Mouse (Mus musculus) kidney, embryonic 14.5 days (tissue): ENCODE data around the gene Gm11037. TPM values are rescaled to one million over a fixed set of nuclear protein-coding genes. Genes with fewer than 3 reads are reported as not detected.

ENCODE experiments used
- ATAC-seq: fragments of 200-750 bp; cut with Nextera tagmentation; 2 replicates; pipeline ENCODE4 v1.8.0; 2017; ENCODE audit warnings: moderate number of reproducible peaks, mild to moderate bottlenecking, moderate TSS enrichment, moderate library complexity; ENCODE audit not compliant: low FRiP score, low TSS enrichment
- H3K27ac ChIP-seq: fragments of 300-500 bp; sonication (generic); 2 replicates; pipeline ENCODE4 v1.5.1; 2014; ENCODE audit warnings: low read depth, mild to moderate bottlenecking, low read length, moderate library complexity, mixed read lengths
- H3K27me3 ChIP-seq: fragments of 300-500 bp; sonication (generic); 2 replicates; pipeline ENCODE4 v1.6.1; 2014; ENCODE audit warnings: mild to moderate bottlenecking, low read length; ENCODE audit not compliant: control insufficient read depth, insufficient read depth
- H3K36me3 ChIP-seq: fragments of 300-500 bp; sonication (generic); 2 replicates; pipeline ENCODE4 v1.6.1; 2014; ENCODE audit warnings: low read length, mixed read lengths; ENCODE audit not compliant: control insufficient read depth, insufficient read depth
- H3K4me1 ChIP-seq: fragments of 300-500 bp; sonication (generic); 2 replicates; pipeline ENCODE4 v1.6.1; 2014; ENCODE audit warnings: low read length, mixed read lengths; ENCODE audit not compliant: control insufficient read depth, insufficient read depth
- H3K4me2 ChIP-seq: fragments of 300-500 bp; sonication (generic); replicated peaks from 2 replicates; pipeline ENCODE4 v1.6.1; 2014; ENCODE audit warnings: low read depth, mild to moderate bottlenecking, low read length
- H3K4me3 ChIP-seq: fragments of 300-500 bp; sonication (generic); 2 replicates; pipeline ENCODE4 v1.5.1; 2014; ENCODE audit warnings: mild to moderate bottlenecking, low read length
- H3K9ac ChIP-seq: fragments of 300-500 bp; sonication (generic); 2 replicates; pipeline ENCODE4 v1.6.1; 2014; ENCODE audit warnings: low read depth, mild to moderate bottlenecking, low read length, moderate library complexity
- H3K9me3 ChIP-seq: fragments of 300-500 bp; sonication (generic); 2 replicates; pipeline ENCODE4 v1.6.1; 2016; ENCODE audit warnings: low read length; ENCODE audit not compliant: control insufficient read depth
- WGBS: fragments of 180-500 bp; shearing (Covaris S2); extraction: QIAGEN DNeasy Blood & Tissue Kit; methylation state at CpG from one replicate; pipeline ENCODE4 v1.1.7; 2014; 5-methylcytosine and 5-hydroxymethylcytosine counted together
- polyA plus RNA-seq: library from polyadenylated mRNA; unstranded; fragments of >200 nt; fragmentation: Nextera tagmentation; extraction: Ambion mirVana; gene quantifications from 2 replicates; pipeline ENCODE4 v1.2.1, GENCODE M21; 2014

Gm11037 gene
- polyA plus RNA-seq, 1 experiment from 2014 or later: not detected

GRCm38 (mm10) chr2:131125157-131125963 is 7.9 kb upstream of the Gm11037 start:
- Histone ChIP-seq H3K4me1 (peaks cover 31% of the 10 kb centered on the region), H3K9ac (no peak overlapping the region), H3K27ac (no peak overlapping the region), H3K4me3 (no peak overlapping the region), H3K9me3 (no peaks in the 10 kb centered on the region), H3K36me3 (no peaks in the 10 kb centered on the region), H3K4me2 (no peak overlapping the region), H3K27me3 (no peaks in the 10 kb centered on the region)
- WGBS: 92% methylated on average over 9 of the region's 9 CpGs
- no peak for ATAC-seq

GRCm38 (mm10) chr2:131125964-131126815 is 7.1 kb upstream of the Gm11037 start:
- 40% methylated on average over 9 of the region's 9 CpGs for WGBS
- H3K9ac ChIP-seq: no peak overlapping the region

DNA sequence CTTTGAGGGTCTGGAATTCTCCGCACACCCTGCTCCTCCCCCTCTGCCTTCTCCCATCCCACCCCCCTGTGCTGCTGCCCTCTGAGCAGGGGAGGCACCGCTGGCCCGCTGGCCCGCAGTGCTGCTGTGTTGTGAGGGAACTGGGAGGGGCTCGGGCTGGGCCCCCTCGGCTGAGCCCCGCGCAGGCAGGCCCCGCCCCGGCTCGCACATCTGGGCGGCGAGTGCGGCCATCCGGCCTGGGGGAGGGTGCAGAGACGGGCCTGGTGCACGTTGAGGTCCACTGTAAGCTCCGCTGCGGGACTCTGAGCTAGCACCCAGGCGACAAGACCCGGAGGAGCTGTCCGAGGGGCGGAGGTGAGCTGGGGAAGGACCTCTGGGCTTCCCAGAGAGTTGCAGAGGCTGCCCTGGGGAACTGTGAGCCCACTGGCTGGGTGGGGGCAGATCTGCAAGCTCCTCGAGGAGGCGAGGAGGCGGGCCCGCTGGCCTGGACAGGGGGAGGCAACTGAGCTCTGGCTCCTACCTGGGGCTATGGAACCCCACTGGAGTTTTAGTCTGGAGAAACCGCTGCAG is 6.1 kb upstream of the Gm11037 start, which contains the start of gene Hspa12b:
Gene Hspa12b (plus strand): TSS at position 120 of the 570 bp plus-strand sequence.
- H3K4me3 ChIP-seq: peak within 1 kb of the TSS; percentile 67
- H3K27ac ChIP-seq: peak within 1 kb of the TSS; percentile 80; the same call in 1 of the 2 replicates
- peak; percentile 94 for ATAC-seq
- H3K9ac ChIP-seq: peak within 1 kb of the TSS; percentile 81
- no peaks in the 10 kb centered on the region for H3K27me3 ChIP-seq
- no peaks in the 10 kb centered on the region for H3K9me3 ChIP-seq
- WGBS: under 1% methylated on average over 28 of the region's 28 CpGs
- H3K4me1 ChIP-seq: peaks cover 31% of the 10 kb centered on the region
- H3K4me2 ChIP-seq: peak within 1 kb of the TSS; percentile 74
- no peaks in the 10 kb centered on the region; the same call in 1 of the 2 replicates for H3K36me3 ChIP-seq

More at GRCm38 (mm10) chr2:131125964-131126815, 7.1 kb upstream of the Gm11037 start:
- ATAC-seq: 0 out of 2 replicates have a peak, but pooled peaks have one; percentile 14
- H3K4me2 ChIP-seq: peak overlapping the region; percentile 74
- H3K27ac ChIP-seq: peak overlapping the region; percentile 80; the same call in 1 of the 2 replicates
- no peak overlapping the region; the same call in 1 of the 2 replicates for H3K4me3 ChIP-seq
- peaks cover 31% of the 10 kb centered on the region for H3K4me1 ChIP-seq
- no peaks in the 10 kb centered on the region for H3K27me3 ChIP-seq
- no peaks in the 10 kb centered on the region for H3K9me3 ChIP-seq
- H3K36me3 ChIP-seq: no peaks in the 10 kb centered on the region; the same call in 1 of the 2 replicates

GRCm38 (mm10) chr2:131128211-131128610 is 5.1 kb upstream of the Gm11037 start:
- ATAC-seq: no peak
- H3K4me1 ChIP-seq: peaks cover 31% of the 10 kb centered on the region
- H3K4me3 ChIP-seq: peak overlapping the region; percentile 67
- WGBS: 75% methylated on average over 5 of the region's 5 CpGs
- no peak overlapping the region for H3K27ac ChIP-seq
- no peaks in the 10 kb centered on the region for H3K9me3 ChIP-seq
- peak overlapping the region; percentile 74 for H3K4me2 ChIP-seq
- peaks cover under 1% of the 10 kb centered on the region; the same call in 1 of the 2 replicates for H3K36me3 ChIP-seq
- H3K9ac ChIP-seq: peak overlapping the region; percentile 81
- no peaks in the 10 kb centered on the region for H3K27me3 ChIP-seq

- ATAC-seq: no peak
- Histone ChIP-seq H3K27me3 (no peaks in the 10 kb centered on the region), H3K27ac (no peak overlapping the region), H3K36me3 (peaks cover 5% of the 10 kb centered on the region; the same call in 1 of the 2 replicates), H3K4me3 (peak overlapping the region; percentile 67; the same call in 1 of the 2 replicates), H3K9ac (no peak overlapping the region; the same call in 1 of the 2 replicates), H3K4me1 (peaks cover 31% of the 10 kb centered on the region), H3K4me2 (peak overlapping the region; percentile 74), H3K9me3 (no peaks in the 10 kb centered on the region)
- WGBS: 76% methylated on average over 3 of the region's 3 CpGs
Observed at GRCm38 (mm10) chr2:131128636-131129157, 4.6 kb upstream of the Gm11037 start.

DNA sequence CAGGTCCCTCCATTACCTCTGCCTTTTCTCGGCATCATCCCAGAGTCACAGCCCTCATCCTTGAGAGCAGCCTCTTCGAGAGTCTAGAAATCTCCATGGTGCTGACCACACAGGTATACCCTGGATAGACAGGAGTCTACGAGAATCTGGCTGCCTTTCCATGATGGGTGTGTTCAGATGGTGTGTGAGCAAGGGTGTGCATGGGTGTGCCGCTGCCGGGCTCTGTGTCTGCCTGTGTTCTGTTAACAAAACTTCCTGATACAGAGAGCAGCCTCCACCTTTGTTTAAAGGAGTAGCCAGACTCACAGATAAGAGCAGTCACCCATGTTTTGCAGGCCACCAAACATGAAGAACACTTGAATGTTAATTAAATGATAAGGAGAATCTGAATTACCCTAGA is 3.5 kb upstream of the Gm11037 start:
- ATAC-seq: no peak
- H3K4me2 ChIP-seq: no peak overlapping the region

GRCm38 (mm10) chr2:131130849-131131248 is 2.4 kb upstream of the Gm11037 start:
- WGBS: 69% methylated on average over 2 of the region's 2 CpGs
- Histone ChIP-seq H3K4me3 (no peak overlapping the region), H3K27ac (no peak overlapping the region), H3K9ac (no peak overlapping the region), H3K9me3 (no peaks in the 10 kb centered on the region), H3K4me1 (peaks cover 26% of the 10 kb centered on the region), H3K27me3 (no peaks in the 10 kb centered on the region), H3K4me2 (no peak overlapping the region), H3K36me3 (peaks cover 14% of the 10 kb centered on the region)
- no peak for ATAC-seq

More for the DNA sequence above, 3.5 kb upstream of the Gm11037 start:
- 81% methylated on average over 5 of the region's 5 CpGs for WGBS
- Histone ChIP-seq H3K4me1 (peaks cover 26% of the 10 kb centered on the region), H3K36me3 (peaks cover 14% of the 10 kb centered on the region), H3K9me3 (no peaks in the 10 kb centered on the region), H3K27me3 (no peaks in the 10 kb centered on the region), H3K4me3 (no peak overlapping the region), H3K27ac (no peak overlapping the region), H3K9ac (no peak overlapping the region)

GRCm38 (mm10) chr2:131132111-131132888 is 997 bp upstream of the Gm11037 start:
- no peak overlapping the region for H3K4me2 ChIP-seq
- no peak overlapping the region for H3K9ac ChIP-seq
- H3K27me3 ChIP-seq: no peaks in the 10 kb centered on the region
- ATAC-seq: no peak
- no peak overlapping the region for H3K4me3 ChIP-seq
- peaks cover 18% of the 10 kb centered on the region for H3K36me3 ChIP-seq
- no peaks in the 10 kb centered on the region for H3K9me3 ChIP-seq
- 79% methylated on average over 10 of the region's 10 CpGs for WGBS
- H3K4me1 ChIP-seq: peaks cover 15% of the 10 kb centered on the region
- H3K27ac ChIP-seq: no peak overlapping the region
